Mouse (Mus musculus): ENCODE results near the gene Hltf. TPM values are rescaled to one million over a fixed set of nuclear protein-coding genes. Genes with fewer than 3 reads are reported as not detected.
"Not testable (repeated sequence)": the region's sequence is repeated elsewhere in the genome, so short reads cannot be mapped to it uniquely, and the experiment has no call there.

The Hltf gene
- 21.8 and 22.8 TPM in 2 replicates for polyA plus RNA-seq (2016; fragmentation: Nextera tagmentation; extraction: Ambion mirVana)

DNA sequence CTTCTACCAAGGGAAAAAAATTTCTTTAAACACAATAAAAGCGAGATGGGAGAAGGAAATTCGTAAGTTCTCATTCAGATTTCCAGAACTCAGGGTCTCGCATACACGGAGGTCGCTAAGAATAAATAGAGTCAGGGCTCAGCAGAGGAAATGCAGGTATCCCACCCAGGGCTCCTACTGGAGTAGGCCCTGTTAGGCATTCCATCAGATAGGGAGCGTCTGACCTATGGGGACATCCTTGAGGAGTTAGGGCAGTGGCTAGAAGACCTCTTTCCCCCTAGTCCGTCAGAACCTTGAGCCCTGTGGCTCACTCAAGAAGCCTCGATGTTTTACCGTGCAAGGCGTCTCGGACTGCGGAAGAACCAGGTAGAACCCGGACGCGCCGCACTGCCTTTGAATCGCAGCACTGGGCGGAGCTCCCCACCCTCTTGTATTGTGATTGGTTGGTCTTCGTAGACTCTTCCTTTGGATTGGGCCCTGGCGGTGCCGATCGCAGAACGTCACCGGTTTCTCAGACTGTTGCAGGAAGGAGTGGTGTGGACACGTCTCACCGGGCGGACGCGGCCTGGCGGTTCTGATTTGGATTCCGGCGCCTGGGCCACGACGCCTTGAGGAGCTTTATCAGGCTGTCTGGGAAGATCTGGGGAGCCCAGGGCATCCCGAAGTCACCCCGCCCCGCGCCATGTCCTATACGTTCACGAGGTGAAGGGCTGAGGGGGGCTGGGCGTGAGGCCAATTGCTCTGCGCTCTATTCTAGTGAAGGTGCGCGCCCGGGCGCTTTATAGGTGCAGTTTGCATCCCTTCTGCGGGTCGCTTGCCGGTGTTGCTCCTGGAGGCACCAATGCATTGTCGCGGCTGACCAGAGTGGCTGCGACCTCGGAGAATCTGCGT lies at the start of gene Hltf:
TSS of gene Hltf (plus strand) at position 506 of the 891 bp plus-strand sequence.
- H3K4me1 ChIP-seq: peaks cover 6% of the 10 kb centered on the region
- WGBS: under 1% methylated on average over 51 of the region's 54 CpGs
- ATAC-seq (ENCODE audit: low FRiP score, low read depth): peak; percentile 100

GRCm38 (mm10) chr3:20010464-20010863 lies 47.1 kb upstream of the Hltf start:
- no peak overlapping the region for H3K4me3 ChIP-seq
- no peak for ATAC-seq (ENCODE audit: low FRiP score, low read depth)

More for the DNA sequence above, at the start of gene Hltf:
- H3K27ac ChIP-seq: peak within 1 kb of the TSS; percentile 16; the same call in 1 of the 2 replicates
- H3K9ac ChIP-seq: peak within 1 kb of the TSS; percentile 55
- H3K36me3 ChIP-seq: peaks cover 3% of the 10 kb centered on the region; the same call in 1 of the 2 replicates
- peak within 1 kb of the TSS; percentile 65 for H3K4me3 ChIP-seq
- H3K27me3 ChIP-seq (replicated peaks): no peaks in the 10 kb centered on the region
- no peaks in the 10 kb centered on the region for H3K9me3 ChIP-seq
- peak within 1 kb of the TSS; percentile 64 for H3K4me2 ChIP-seq (replicated peaks)

DNA sequence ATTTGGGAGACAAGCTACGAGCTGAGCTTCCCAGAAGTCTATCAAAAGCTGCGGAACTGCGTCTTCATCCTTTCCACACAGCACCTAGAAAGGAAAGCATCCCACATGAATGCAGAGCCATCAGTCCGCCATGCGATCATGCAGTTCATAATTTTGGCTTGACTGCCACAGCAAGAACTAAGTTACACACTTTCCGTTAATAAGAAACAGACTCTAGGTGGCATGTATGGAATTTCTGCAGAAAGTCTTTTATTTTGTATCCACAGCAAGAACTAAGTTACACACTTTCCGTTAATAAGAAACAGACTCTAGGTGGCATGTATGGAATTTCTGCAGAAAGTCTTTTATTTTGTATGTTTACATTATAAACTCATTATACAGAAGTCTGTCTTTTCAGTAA lies 46.7 kb upstream of the Hltf start:
- H3K9ac ChIP-seq; H3K9me3 ChIP-seq; H3K4me1 ChIP-seq; H3K4me3 ChIP-seq; ATAC-seq (ENCODE audit: low FRiP score, low read depth); H3K27ac ChIP-seq; H3K27me3 ChIP-seq (replicated peaks); H3K4me2 ChIP-seq (replicated peaks): not testable (repeated sequence)
- WGBS: 83% methylated on average over 7 of the region's 7 CpGs
- H3K36me3 ChIP-seq: peaks cover 27% of the 10 kb centered on the region

More at GRCm38 (mm10) chr3:20010464-20010863, 47.1 kb upstream of the Hltf start:
- H3K27me3 ChIP-seq (replicated peaks): no peaks in the 10 kb centered on the region
- no peaks in the 10 kb centered on the region for H3K9me3 ChIP-seq
- no peak overlapping the region for H3K27ac ChIP-seq
- peaks cover 23% of the 10 kb centered on the region for H3K36me3 ChIP-seq
- no peak overlapping the region for H3K4me2 ChIP-seq (replicated peaks)
- 90% methylated on average over 9 of the region's 9 CpGs for WGBS
- no peaks in the 10 kb centered on the region for H3K4me1 ChIP-seq
- H3K9ac ChIP-seq: no peak overlapping the region

DNA sequence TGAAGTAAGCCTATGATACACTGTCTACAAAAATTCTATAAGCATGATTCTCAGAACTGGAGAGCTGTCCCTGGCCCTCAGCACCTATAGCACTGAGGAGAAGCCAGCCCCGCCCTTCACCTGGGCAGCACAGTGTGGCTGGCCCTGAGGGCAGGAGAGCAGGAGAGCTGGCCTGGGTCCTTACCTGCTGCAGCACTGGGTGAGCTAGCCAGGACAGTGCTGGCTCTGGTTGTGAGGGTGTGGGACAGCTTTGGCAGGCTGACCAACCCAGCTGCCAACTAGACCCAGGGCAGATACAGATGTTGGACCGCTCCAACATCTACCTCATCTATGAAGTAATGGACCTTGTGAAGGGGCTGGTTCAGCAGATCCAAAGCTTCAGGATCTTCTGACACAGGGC lies 43.2 kb upstream of the Hltf start:
- Histone ChIP-seq H3K27me3 (replicated peaks) (no peaks in the 10 kb centered on the region), H3K36me3 (peaks cover 36% of the 10 kb centered on the region), H3K9ac (no peak overlapping the region), H3K27ac (no peak overlapping the region), H3K4me2 (replicated peaks) (no peak overlapping the region), H3K4me3 (no peak overlapping the region), H3K9me3 (no peaks in the 10 kb centered on the region), H3K4me1 (no peaks in the 10 kb centered on the region)
- no peak for ATAC-seq (ENCODE audit: low FRiP score, low read depth)
- WGBS: 85% methylated on average over 2 of the region's 2 CpGs

DNA sequence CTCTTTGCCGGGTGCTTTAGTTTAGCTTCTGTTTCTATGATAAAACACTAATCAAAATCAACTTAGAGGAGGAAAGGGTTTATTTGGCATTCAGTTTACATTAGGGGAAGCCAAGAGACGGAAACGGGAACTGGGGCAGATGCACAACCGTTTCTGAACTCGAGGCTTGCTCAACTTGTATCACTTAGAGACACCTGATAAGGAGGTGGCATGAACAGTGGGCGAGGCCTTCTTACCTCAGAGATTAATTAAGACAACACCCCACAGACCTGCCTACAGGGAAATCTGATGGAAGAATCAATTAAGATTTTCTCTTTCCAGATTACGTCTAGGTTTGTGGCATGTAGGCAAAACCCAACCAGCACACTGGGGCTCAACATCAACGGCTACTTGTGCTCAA lies 39.5 kb upstream of the Hltf start:
- Histone ChIP-seq H3K4me3 (no peak overlapping the region), H3K4me2 (replicated peaks) (no peak overlapping the region), H3K9me3 (no peaks in the 10 kb centered on the region), H3K27ac (no peak overlapping the region), H3K36me3 (peaks cover 41% of the 10 kb centered on the region), H3K27me3 (replicated peaks) (no peaks in the 10 kb centered on the region), H3K4me1 (no peaks in the 10 kb centered on the region), H3K9ac (no peak overlapping the region)
- 92% methylated on average over 8 of the region's 8 CpGs for WGBS
- no peak for ATAC-seq (ENCODE audit: low FRiP score, low read depth)

- peaks cover 50% of the 10 kb centered on the region for H3K36me3 ChIP-seq
- WGBS: 51% methylated on average over 1 of the region's 1 CpGs
These were observed 33.8 kb upstream of the Hltf start for GRCm38 (mm10) chr3:20023832-20024231.

DNA sequence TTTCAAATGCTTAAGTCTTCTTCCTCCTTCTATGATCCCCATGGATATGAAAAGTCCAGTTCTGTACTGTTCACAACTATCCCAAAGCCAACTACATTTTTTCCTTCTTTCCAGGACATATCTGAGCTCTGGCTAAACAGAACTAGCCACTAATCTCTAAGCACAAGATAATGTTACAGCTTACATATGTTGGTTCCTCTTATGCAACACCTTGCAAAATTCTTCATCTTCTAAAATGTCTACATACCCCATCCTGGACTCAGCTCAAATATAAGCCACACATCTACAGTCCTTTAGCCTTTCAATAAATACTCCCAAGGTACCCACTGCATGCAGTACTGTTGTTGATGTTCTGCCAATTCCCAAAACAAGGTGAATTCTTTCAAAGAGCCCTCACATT lies 31.1 kb upstream of the Hltf start:
- H3K27ac ChIP-seq: no peak overlapping the region
- no peaks in the 10 kb centered on the region for H3K27me3 ChIP-seq (replicated peaks)
- no peak overlapping the region for H3K4me2 ChIP-seq (replicated peaks)
- no peaks in the 10 kb centered on the region for H3K9me3 ChIP-seq
- no peak for ATAC-seq (ENCODE audit: low FRiP score, low read depth)
- H3K9ac ChIP-seq: no peak overlapping the region
- H3K4me1 ChIP-seq: no peaks in the 10 kb centered on the region
- no peak overlapping the region for H3K4me3 ChIP-seq
- peaks cover 46% of the 10 kb centered on the region for H3K36me3 ChIP-seq

More at GRCm38 (mm10) chr3:20023832-20024231, 33.8 kb upstream of the Hltf start:
- Histone ChIP-seq H3K27me3 (replicated peaks) (no peaks in the 10 kb centered on the region), H3K9me3 (no peaks in the 10 kb centered on the region), H3K4me2 (replicated peaks) (no peak overlapping the region), H3K9ac (no peak overlapping the region), H3K27ac (no peak overlapping the region), H3K4me3 (no peak overlapping the region), H3K4me1 (no peaks in the 10 kb centered on the region)
- no peak for ATAC-seq (ENCODE audit: low FRiP score, low read depth)

GRCm38 (mm10) chr3:20026996-20027689 lies 30.5 kb upstream of the Hltf start:
- no peak for ATAC-seq (ENCODE audit: low FRiP score, low read depth)
- Histone ChIP-seq H3K9ac (no peak overlapping the region), H3K27ac (no peak overlapping the region)

DNA sequence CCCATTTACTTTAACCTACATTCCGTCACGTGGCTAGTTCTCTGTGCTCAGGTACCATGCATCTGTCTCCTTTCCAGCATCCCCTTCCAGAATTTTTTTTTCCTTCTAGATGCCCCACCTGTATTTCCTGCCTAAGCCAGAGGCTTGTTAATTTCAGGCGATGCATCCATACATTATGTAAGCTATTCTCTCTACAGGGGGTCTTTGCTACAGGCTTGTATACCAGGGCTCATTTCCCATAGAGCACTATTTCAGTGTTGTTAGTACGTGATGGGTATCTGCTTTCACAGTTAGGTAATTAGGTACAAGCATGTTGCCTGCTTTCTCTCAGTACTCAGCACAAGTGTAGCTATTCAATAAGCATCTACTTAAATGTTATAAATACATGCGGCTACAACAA lies 29.8 kb upstream of the Hltf start:
- ATAC-seq (ENCODE audit: low FRiP score, low read depth): no peak
- Histone ChIP-seq H3K36me3 (peaks cover 39% of the 10 kb centered on the region), H3K4me1 (no peaks in the 10 kb centered on the region), H3K27me3 (replicated peaks) (no peaks in the 10 kb centered on the region), H3K4me3 (no peak overlapping the region), H3K27ac (no peak overlapping the region), H3K9ac (no peak overlapping the region), H3K9me3 (no peaks in the 10 kb centered on the region), H3K4me2 (replicated peaks) (no peak overlapping the region)
- WGBS: 86% methylated on average over 5 of the region's 5 CpGs

More at GRCm38 (mm10) chr3:20026996-20027689, 30.5 kb upstream of the Hltf start:
- H3K4me3 ChIP-seq: no peak overlapping the region
- no peak overlapping the region for H3K4me2 ChIP-seq (replicated peaks)
- H3K36me3 ChIP-seq: peaks cover 45% of the 10 kb centered on the region
- no peaks in the 10 kb centered on the region for H3K27me3 ChIP-seq (replicated peaks)
- WGBS: 92% methylated on average over 8 of the region's 8 CpGs
- no peaks in the 10 kb centered on the region for H3K9me3 ChIP-seq
- no peaks in the 10 kb centered on the region for H3K4me1 ChIP-seq

DNA sequence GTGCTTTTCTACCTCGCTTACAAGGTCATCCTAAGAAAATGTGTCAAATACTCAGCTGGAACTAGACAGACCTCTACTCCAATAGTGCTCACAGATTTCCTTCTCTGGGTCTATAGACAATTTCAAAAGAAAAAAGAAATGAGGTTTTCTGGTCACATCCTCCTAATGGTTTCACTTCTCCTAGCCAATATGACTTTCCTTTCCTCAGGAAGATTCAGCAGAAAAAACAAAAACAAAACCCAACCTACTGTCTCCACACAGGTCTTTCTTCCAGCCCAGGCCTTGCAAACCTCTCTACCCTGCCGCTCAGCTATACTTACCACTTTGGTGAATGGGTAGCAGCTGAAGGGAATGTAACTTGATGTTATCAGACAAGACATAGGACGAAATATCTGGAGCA lies 29.0 kb upstream of the Hltf start:
- H3K27me3 ChIP-seq (replicated peaks): no peaks in the 10 kb centered on the region
- no peak for ATAC-seq (ENCODE audit: low FRiP score, low read depth)
- H3K4me1 ChIP-seq: peaks cover 2% of the 10 kb centered on the region; the same call in 1 of the 2 replicates
- H3K27ac ChIP-seq: no peak overlapping the region
- WGBS: 94% methylated on average over 3 of the region's 3 CpGs
- peaks cover 31% of the 10 kb centered on the region for H3K36me3 ChIP-seq
- H3K9me3 ChIP-seq: no peaks in the 10 kb centered on the region
- H3K4me3 ChIP-seq: no peak overlapping the region
- H3K4me2 ChIP-seq (replicated peaks): no peak overlapping the region
- H3K9ac ChIP-seq: no peak overlapping the region

GRCm38 (mm10) chr3:20030807-20031206 lies 26.8 kb upstream of the Hltf start:
- Histone ChIP-seq H3K27me3 (replicated peaks) (no peaks in the 10 kb centered on the region), H3K27ac (no peak overlapping the region), H3K4me1 (peaks cover 10% of the 10 kb centered on the region), H3K9me3 (no peaks in the 10 kb centered on the region), H3K36me3 (peaks cover 12% of the 10 kb centered on the region; the same call in 1 of the 2 replicates), H3K4me3 (no peak overlapping the region), H3K9ac (no peak overlapping the region), H3K4me2 (replicated peaks) (no peak overlapping the region)
- no peak for ATAC-seq (ENCODE audit: low FRiP score, low read depth)
- 94% methylated on average over 6 of the region's 6 CpGs for WGBS

All from neural tube, embryonic 12.5 days (tissue).